Mouse (Mus musculus) kidney, adult 2 months (tissue): Measurements from ENCODE around the gene Ptn.

Experiments used
- CTCF ChIP-seq: fragments of 200-500 bp; conservative IDR thresholded peaks from 2 replicates; pipeline ENCODE4 v1.5.1; 2011; ENCODE audit warnings: low read depth, mild to moderate bottlenecking, control low read depth, low read length, moderate library complexity, mixed read lengths; ENCODE audit not compliant: insufficient read depth, insufficient read length
- POLR2A ChIP-seq: fragments of 200-500 bp; IDR thresholded peaks from one replicate; pipeline ENCODE4 v1.6.1; 2011; ENCODE audit warnings: low read depth, low read length, control low read depth

DNA sequence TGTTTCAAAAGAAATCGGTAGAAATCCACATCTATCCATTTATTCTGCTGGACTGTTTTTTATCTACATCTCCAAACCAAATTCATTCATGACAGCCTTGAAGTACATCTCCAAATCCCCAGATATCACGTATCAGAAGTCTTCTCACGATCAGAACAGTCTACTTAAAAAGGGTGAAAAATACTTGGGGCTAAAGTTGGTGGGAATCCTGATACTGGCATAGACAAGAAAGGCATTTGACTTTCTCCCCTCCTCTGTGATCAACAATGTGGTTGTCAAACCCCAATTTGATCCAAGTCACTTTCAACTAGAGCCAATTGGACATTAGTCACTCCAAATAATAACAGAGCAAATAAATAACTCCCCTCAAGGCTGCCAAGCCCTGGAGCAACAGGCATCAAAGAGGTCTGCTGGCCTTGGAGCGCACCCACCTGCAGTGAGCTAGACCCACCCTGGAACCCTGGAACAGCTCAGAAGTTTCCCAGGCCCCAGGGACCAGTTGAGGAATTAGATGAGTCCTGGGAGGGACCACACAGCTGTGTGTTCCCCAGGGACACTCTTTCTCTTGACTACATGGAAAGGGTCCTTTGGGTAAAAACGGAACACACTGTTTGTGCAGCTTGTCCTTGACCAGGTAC is 9.6 kb downstream of the Ptn start:
- no peak for TF ChIP-seq CTCF
- no peak for TF ChIP-seq POLR2A
